ENCODE assay signal across 7 mouse cellular contexts in genomic region chr17:65784610-65785140, GRCm38 (mm10). TPM values are rescaled to one million over a fixed set of nuclear protein-coding genes. Genes with fewer than 3 reads are reported as not detected.
DNase-seq lines count a peak whose midpoint lies in the region; ATAC-seq and TF ChIP-seq lines count a peak whose summit lies in the region.

No protein-coding gene starts in this region.

- DNase-seq in testis, postnatal 14 days (ENCODE audit: low spot score), result no peak
- DNase-seq in forebrain, embryonic 14.5 days (ENCODE audit: low spot score), result no peak
- DNase-seq in liver, embryonic 13.5 days, result no peak
- DNase-seq in yolk sac, embryonic 10.5 days (ENCODE audit: low spot score), result peak; percentile 17
- no peak for DNase-seq in frontal cortex, postnatal 10 days (ENCODE audit: low spot score in 2 of 2)

- H3K36me3 ChIP-seq in testis, adult 2 months (ENCODE audit: control insufficient read depth, insufficient read depth, low read length), result no peaks in the 10 kb centered on the region
- peaks cover 5% of the 10 kb centered on the region; the same call in 1 of the 2 replicates for H3K36me3 ChIP-seq in forebrain, embryonic 14.5 days (ENCODE audit: control insufficient read depth, insufficient read depth, low read length)
- H3K36me3 ChIP-seq in liver, embryonic 13.5 days, result peaks cover 8% of the 10 kb centered on the region

- H3K9me3 ChIP-seq in forebrain, embryonic 14.5 days (replicated peaks; ENCODE audit: control insufficient read depth, low read length), result no peaks in the 10 kb centered on the region
- H3K9me3 ChIP-seq in liver, embryonic 13.5 days (replicated peaks), result no peaks in the 10 kb centered on the region

- WGBS in forebrain, embryonic 14.5 days, result 76% methylated on average over 8 of the region's 8 CpGs
- 65% methylated on average over 8 of the region's 8 CpGs for WGBS in liver, embryonic 13.5 days (ENCODE audit: insufficient replicate concordance)

- H3K9ac ChIP-seq in forebrain, embryonic 14.5 days (ENCODE audit: low read length), result peak overlapping the region; percentile 42
- peak overlapping the region; percentile 92; the same call in 1 of the 2 replicates for H3K9ac ChIP-seq in liver, embryonic 13.5 days

- H3K4me2 ChIP-seq in forebrain, embryonic 14.5 days (ENCODE audit: low read length), result peak overlapping the region; percentile 64
- H3K4me2 ChIP-seq in liver, embryonic 13.5 days, result peak overlapping the region; percentile 91

- TF ChIP-seq POLR2A in testis, adult 2 months (IDR thresholded peaks at IDR 0.05; ENCODE audit: control insufficient read depth, low read depth, low read length), result no peak

- no peak for ATAC-seq in forebrain, embryonic 14.5 days
- ATAC-seq in liver, embryonic 13.5 days (ENCODE audit: low read depth), result no peak
- no peak for ATAC-seq in activated CD4-positive, CD25-positive, alpha-beta regulatory T cell, adult 4 months

- H3K27ac ChIP-seq in testis, adult 2 months (ENCODE audit: control insufficient read depth, insufficient read depth, low read depth, low read length), result peak overlapping the region; percentile 66
- H3K27ac ChIP-seq in forebrain, embryonic 14.5 days (ENCODE audit: low read depth, low read length), result no peak overlapping the region
- no peak overlapping the region for H3K27ac ChIP-seq in liver, embryonic 13.5 days

- no peaks in the 10 kb centered on the region for H3K27me3 ChIP-seq in testis, adult 2 months (ENCODE audit: control insufficient read depth, insufficient read depth, low read length)
- no peaks in the 10 kb centered on the region for H3K27me3 ChIP-seq in forebrain, embryonic 14.5 days (replicated peaks; ENCODE audit: control insufficient read depth, insufficient read depth, low read length)
- peaks cover 13% of the 10 kb centered on the region; the same call in 1 of the 2 replicates for H3K27me3 ChIP-seq in liver, embryonic 13.5 days

- H3K4me3 ChIP-seq in testis, adult 2 months (ENCODE audit: control insufficient read depth, low read depth, low read length), result peak overlapping the region; percentile 80
- peak overlapping the region; percentile 93 for H3K4me3 ChIP-seq in forebrain, embryonic 14.5 days (ENCODE audit: low read depth, low read length)
- H3K4me3 ChIP-seq in liver, embryonic 13.5 days (replicated peaks), result peak overlapping the region; percentile 85

- H3K4me1 ChIP-seq in testis, adult 2 months (ENCODE audit: control insufficient read depth, insufficient read depth, low read length), result peaks cover 29% of the 10 kb centered on the region
- peaks cover 13% of the 10 kb centered on the region for H3K4me1 ChIP-seq in forebrain, embryonic 14.5 days (ENCODE audit: control insufficient read depth, insufficient read depth, low read length)
- peaks cover 58% of the 10 kb centered on the region for H3K4me1 ChIP-seq in liver, embryonic 13.5 days (replicated peaks)

- TF ChIP-seq CTCF in testis, adult 2 months (IDR thresholded peaks at IDR 0.05; ENCODE audit: control insufficient read depth, insufficient read depth, insufficient replicate concordance, low read depth, low read length), result no peak

RNA-seq across cellular contexts. Expression of gene Ppp4r1, which starts 2.3 kb away (rescaled TPM):
- 244 and 274 TPM in 2 replicates for polyA plus RNA-seq in testis, adult 2 months (2012; rRNA removed)
- 37.1 and 43.4 TPM in 2 replicates for polyA plus RNA-seq in forebrain, embryonic 14.5 days (2014; fragmentation: Nextera tagmentation; extraction: Ambion mirVana)
- polyA plus RNA-seq in liver, embryonic 13.5 days (2015; fragmentation: Nextera tagmentation; extraction: Ambion mirVana), result 10.1 and 12.2 TPM in 2 replicates
- polyA plus RNA-seq in activated CD4-positive, CD25-positive, alpha-beta regulatory T cell, adult 4 months (2017; shearing (Covaris generic)), result 10 to 100 TPM; 20.0 to 21.8 TPM

RNA-seq across cellular contexts. Expression of gene Rab31, which starts 12.1 kb away (rescaled TPM):
- 25.3 and 32.1 TPM in 2 replicates for polyA plus RNA-seq in testis, adult 2 months (2012; rRNA removed)
- polyA plus RNA-seq in forebrain, embryonic 14.5 days (2014; fragmentation: Nextera tagmentation; extraction: Ambion mirVana), result 88.8 and 92.6 TPM in 2 replicates
- polyA plus RNA-seq in liver, embryonic 13.5 days (2015; fragmentation: Nextera tagmentation; extraction: Ambion mirVana), result 4.5 and 5.3 TPM in 2 replicates
- polyA plus RNA-seq in activated CD4-positive, CD25-positive, alpha-beta regulatory T cell, adult 4 months (2017; shearing (Covaris generic)), result 1 to 10 TPM; 2.6 to 3.0 TPM
